Mouse (Mus musculus): Measurements from ENCODE around the gene Gm45140.

DNA sequence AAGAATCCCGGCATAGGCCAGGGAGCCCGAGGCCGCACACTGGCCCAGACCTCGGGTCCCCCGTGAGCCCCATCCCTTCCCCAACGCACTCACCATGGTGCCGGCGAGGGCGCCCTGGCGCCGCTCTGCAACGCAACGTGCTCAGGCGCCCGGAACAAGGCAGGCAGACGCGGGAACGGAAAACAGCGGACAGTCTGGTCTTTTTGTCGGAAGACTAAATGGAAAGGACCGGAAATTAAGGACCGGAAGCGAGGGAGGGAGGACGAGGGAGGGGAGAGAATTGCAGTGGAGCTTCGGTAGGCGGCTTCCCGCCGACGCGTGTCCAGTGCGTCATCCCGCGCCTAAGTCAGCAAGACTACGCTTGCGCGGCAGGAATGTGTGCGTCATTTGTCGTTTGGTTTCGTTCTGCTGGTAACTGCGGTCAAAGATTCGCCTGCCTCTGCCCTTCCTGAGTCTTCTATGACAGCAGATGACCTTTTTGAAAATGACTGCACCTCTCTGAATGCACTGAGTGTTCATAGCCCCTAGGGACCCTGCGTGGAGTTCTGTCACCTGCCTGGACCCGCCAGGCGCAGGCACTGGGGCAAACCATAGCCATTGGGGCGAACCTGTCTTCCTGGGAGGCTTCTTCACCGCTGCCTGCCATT is 3.1 kb upstream of the Gm45140 start, which contains the start of gene Isy1:
- TF ChIP-seq POLR2A (IDR thresholded peaks at IDR 0.05; ENCODE audit: low read depth, low read length) (peak; percentile 69), CTCF (IDR thresholded peaks at IDR 0.05; ENCODE audit: borderline replicate concordance, insufficient read depth, low read length) (no peak)

All from embryonic fibroblast, embryonic 13.5 days (primary cell).